Mouse (Mus musculus) kidney, postnatal 0 days (tissue): ENCODE measurements around the gene Kif26a. TPM values are rescaled to one million over a fixed set of nuclear protein-coding genes. Genes with fewer than 3 reads are reported as not detected.

Experiments
- ATAC-seq: fragments of 200-750 bp; cut with Nextera tagmentation; replicated peaks from 2 replicates; pipeline ENCODE4 v1.8.0; 2017; ENCODE audit warnings: low read depth, moderate number of reproducible peaks, moderate TSS enrichment, moderate library complexity; ENCODE audit not compliant: low FRiP score
- DNase-seq: peaks from one replicate; pipeline ENCODE4 v3.0.0-alpha.2; 2016; ENCODE audit warnings: low spot score
- H3K27ac ChIP-seq: fragments of 300-500 bp; sonication (generic); 2 replicates; pipeline ENCODE4 v1.5.1; 2014; ENCODE audit warnings: mild to moderate bottlenecking
- H3K27me3 ChIP-seq: fragments of 300-500 bp; sonication (generic); 2 replicates; pipeline ENCODE4 v1.6.1; 2014; ENCODE audit warnings: low read length, mixed read lengths; ENCODE audit not compliant: insufficient read depth
- H3K36me3 ChIP-seq: fragments of 300-500 bp; sonication (generic); 2 replicates; pipeline ENCODE4 v1.6.1; 2014; ENCODE audit warnings: low read length, mixed read lengths; ENCODE audit not compliant: insufficient read depth
- H3K4me1 ChIP-seq: fragments of 300-500 bp; sonication (generic); replicated peaks from 2 replicates; pipeline ENCODE4 v1.6.1; 2014; ENCODE audit warnings: antibody characterized with exemption, low read length, mixed read lengths; ENCODE audit not compliant: insufficient read depth
- H3K4me2 ChIP-seq: fragments of 300-500 bp; sonication (generic); 2 replicates; pipeline ENCODE4 v1.6.1; 2014; ENCODE audit warnings: mild to moderate bottlenecking, low read length, moderate library complexity, mixed read lengths
- H3K4me3 ChIP-seq: fragments of 300-500 bp; sonication (generic); replicated peaks from 2 replicates; pipeline ENCODE4 v1.5.1; 2014; ENCODE audit warnings: low read depth, low read length
- H3K9ac ChIP-seq: fragments of 300-500 bp; sonication (generic); 2 replicates; pipeline ENCODE4 v1.6.1; 2014; ENCODE audit warnings: low read depth, low read length
- H3K9me3 ChIP-seq: fragments of 300-500 bp; sonication (generic); replicated peaks from 2 replicates; pipeline ENCODE4 v1.6.1; 2016; ENCODE audit warnings: low read length, inconsistent platforms, mixed read lengths
- CTCF ChIP-seq: IDR thresholded peaks from 2 replicates; pipeline ENCODE4 v1.5.1; 2016; ENCODE audit warnings: antibody characterized with exemption, low read depth, mild to moderate bottlenecking, moderate library complexity
- WGBS: fragments of 180-500 bp; shearing (Covaris S2); extraction: QIAGEN DNeasy Blood & Tissue Kit; methylation state at CpG from one replicate; pipeline ENCODE4 v1.1.7; 2014; 5-methylcytosine and 5-hydroxymethylcytosine counted together
- microRNA counts: library from miRNA; unstranded; fragments of <30 nt; microRNA quantifications from one replicate; lab custom pipeline; 2015
- microRNA-seq: library from miRNA; unstranded; fragments of <30 nt; microRNA quantifications from one replicate; pipeline ENCODE4, GENCODE M21; 2016
- polyA plus RNA-seq: library from polyadenylated mRNA; unstranded; fragments of >200 nt; fragmentation: Nextera tagmentation; extraction: Ambion mirVana; gene quantifications from 2 replicates; pipeline ENCODE4 v1.2.1, GENCODE M21; 2015

Kif26a gene
- polyA plus RNA-seq, 1 experiment from 2014 or later = 2.2 TPM

- Histone ChIP-seq H3K4me2 (no peak overlapping the region), H3K9ac (no peak overlapping the region), H3K36me3 (no peaks in the 10 kb centered on the region), H3K9me3 (no peaks in the 10 kb centered on the region), H3K27me3 (peaks cover 8% of the 10 kb centered on the region), H3K27ac (no peak overlapping the region), H3K4me3 (no peak overlapping the region), H3K4me1 (no peaks in the 10 kb centered on the region)
- no peak for DNase-seq
- TF ChIP-seq CTCF = no peak
- no peak for ATAC-seq
- 80% methylated on average over 1 of the region's 1 CpGs for WGBS
These were observed 80.2 kb downstream of the Kif26a start for GRCm38 (mm10) chr12:112226238-112226637.

GRCm38 (mm10) chr12:112226656-112227055, 80.6 kb downstream of the Kif26a start:
- TF ChIP-seq CTCF = no peak
- ATAC-seq (no peak), DNase-seq (no peak)

GRCm38 (mm10) chr12:112229084-112229483, 83.1 kb downstream of the Kif26a start:
- H3K4me2 ChIP-seq = no peak overlapping the region
- H3K27ac ChIP-seq = no peak overlapping the region
- DNase-seq = no peak
- H3K27me3 ChIP-seq = peaks cover 3% of the 10 kb centered on the region
- no peak for TF ChIP-seq CTCF
- 54% methylated on average over 10 of the region's 10 CpGs for WGBS
- no peak for ATAC-seq
- no peak overlapping the region for H3K9ac ChIP-seq
- H3K4me1 ChIP-seq = 0 out of 2 replicates have a peak, but pooled peaks cover 5% of the 10 kb centered on the region
- H3K4me3 ChIP-seq = no peak overlapping the region
- no peaks in the 10 kb centered on the region for H3K9me3 ChIP-seq
- no peaks in the 10 kb centered on the region for H3K36me3 ChIP-seq

More at GRCm38 (mm10) chr12:112226656-112227055, 80.6 kb downstream of the Kif26a start:
- Histone ChIP-seq H3K27ac (no peak overlapping the region), H3K4me2 (no peak overlapping the region), H3K27me3 (peaks cover 8% of the 10 kb centered on the region), H3K4me3 (no peak overlapping the region), H3K9me3 (no peaks in the 10 kb centered on the region), H3K4me1 (no peaks in the 10 kb centered on the region), H3K36me3 (no peaks in the 10 kb centered on the region), H3K9ac (no peak overlapping the region)
- 93% methylated on average over 2 of the region's 2 CpGs for WGBS

GRCm38 (mm10) chr12:112230196-112230595, 84.2 kb downstream of the Kif26a start:
- Histone ChIP-seq H3K9ac (no peak overlapping the region), H3K27me3 (no peaks in the 10 kb centered on the region; the same call in 1 of the 2 replicates), H3K27ac (no peak overlapping the region), H3K9me3 (no peaks in the 10 kb centered on the region), H3K4me3 (no peak overlapping the region), H3K36me3 (no peaks in the 10 kb centered on the region), H3K4me1 (0 out of 2 replicates have a peak, but pooled peaks cover 6% of the 10 kb centered on the region), H3K4me2 (no peak overlapping the region)
- 70% methylated on average over 2 of the region's 2 CpGs for WGBS
- ATAC-seq (no peak), DNase-seq (no peak)
- no peak for TF ChIP-seq CTCF

MicroRNAs encoded within 50 kb of the gene (microRNA counts, 519-probe panel; counts per million panel counts)
- 4,363 counts per million, percentile 77 among the panel's probes with 10 or more counts for microRNA mmu-miR-203 (lab: Ali Mortazavi, UCI)

Small RNA genes within 50 kb of the gene (microRNA-seq; reads per million reads assigned to microRNA genes)
- gene Mir203 (2,142 reads per million, percentile 85 among the genes with 10 or more reads in this experiment), gene Mir3073a (not detected), gene Mir3073b (not detected)

Other genes starting within 250 kb of the Kif26a start
- gene Ppp1r13b, start 238.1 kb upstream of the Kif26a start, polyA plus RNA-seq = 14.6 and 16.7 TPM in 2 replicates
- 1,132 and 1,318 TPM in 2 replicates for gene Atp5mpl, start 179.2 kb upstream of the Kif26a start, polyA plus RNA-seq
- 0.18 and 0.32 TPM in 2 replicates for gene Tdrd9, start 174.6 kb upstream of the Kif26a start, polyA plus RNA-seq
- not detected in 2 replicates for gene Rd3l, start 164.9 kb upstream of the Kif26a start, polyA plus RNA-seq
- 2.2 and 2.3 TPM in 2 replicates for gene Aspg, start 39.5 kb upstream of the Kif26a start, polyA plus RNA-seq